Mouse (Mus musculus) heart, postnatal 14 days (tissue): ENCODE measurements at regions not wholly inside any gene's neighbourhood (a gene's known extent, or its start where the extent isn't known, plus 50 kb on each side); places are given as distances from the start of the nearest gene placed in this dataset.

ENCODE experiments used
- DNase-seq, 2 experiments: peaks; one replicate each; pipeline ENCODE4 v3.0.0; 2021 to 2022
- intact Hi-C: fragments of 180-260 bp; cut with DNase I; formaldehyde crosslinking; loops from one replicate; pipeline ENCODE4 v1.15.1; 2025

DNA sequence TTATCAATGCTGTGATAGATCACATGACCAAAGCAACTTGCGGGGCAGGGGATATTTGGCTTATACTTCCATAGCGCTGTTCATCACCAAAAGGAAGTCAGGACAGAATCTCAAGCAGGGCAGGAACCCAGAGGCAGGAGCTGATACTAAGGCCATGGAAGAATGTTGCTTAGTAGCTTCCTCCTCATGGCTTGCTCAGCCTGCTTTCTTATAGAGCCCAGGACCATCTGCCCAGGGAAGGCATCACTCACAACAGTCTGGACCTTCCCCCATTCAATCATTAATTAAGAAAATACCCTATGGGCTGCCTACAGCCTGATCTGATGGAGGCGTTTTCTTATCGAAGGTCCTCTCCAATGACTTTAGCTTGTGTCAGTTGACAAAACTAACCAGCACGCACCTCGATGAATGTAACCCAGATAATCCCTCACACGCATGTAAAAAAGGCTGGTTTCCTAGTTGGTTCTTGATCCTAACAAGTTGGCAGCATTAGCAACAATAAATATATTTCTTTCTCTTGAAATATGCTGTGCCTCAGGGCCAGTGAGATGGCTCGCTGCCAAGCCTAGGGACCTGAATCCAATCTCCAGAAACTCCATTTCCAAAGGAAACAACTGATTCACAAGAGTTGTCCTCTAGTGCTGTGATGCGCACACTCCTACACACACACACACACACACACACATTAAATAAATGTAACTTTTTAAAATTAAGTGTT, 60.6 kb upstream of the Krtap11-1 start:
- no peak for DNase-seq
- intact Hi-C loops: no loop called here

DNA sequence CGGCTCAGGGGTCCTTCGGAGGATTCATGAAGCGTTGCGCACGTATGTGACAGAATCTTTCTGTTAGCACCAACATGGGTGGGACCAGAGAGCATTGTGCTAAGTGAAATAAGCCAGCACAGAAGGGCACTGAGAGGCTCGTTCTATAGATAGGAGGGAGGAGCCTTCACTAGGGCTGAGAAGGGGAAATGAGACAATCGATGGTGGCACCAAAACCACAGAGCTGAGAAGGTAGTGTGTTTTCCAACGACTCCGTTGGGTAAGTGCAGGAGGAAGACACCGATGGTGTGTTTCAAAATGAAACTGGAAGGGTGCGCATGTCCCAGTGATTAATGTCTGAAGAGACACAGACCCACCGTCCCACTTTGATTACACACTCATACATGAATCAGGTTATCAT, 54.7 kb upstream of the Krtap11-1 start:
- intact Hi-C loops: no loop called here
- no peak for DNase-seq

GRCm38 (mm10) chr16:89625253-89625652, 54.3 kb upstream of the Krtap11-1 start:
- intact Hi-C loops: no loop called here

More at GRCm38 (mm10) chr16:89625253-89625652, 54.3 kb upstream of the Krtap11-1 start:
- no peak for DNase-seq
